Mouse (Mus musculus) heart, adult 2 months (tissue): ENCODE results near the gene Igf1. TPM values are rescaled to one million over a fixed set of nuclear protein-coding genes. Genes with fewer than 3 reads are reported as not detected.

Experiments
- DNase-seq, 2 experiments: peaks; one replicate each; pipeline ENCODE4 v3.0.0; 2021
- H3K27ac ChIP-seq: fragments of 200-600 bp; 2 replicates; pipeline ENCODE4 v1.8.1; 2022
- H3K27me3 ChIP-seq: fragments of 200-500 bp; 2 replicates; pipeline ENCODE4 v1.6.1; 2012; ENCODE audit warnings: mild to moderate bottlenecking, low read length, inconsistent platforms, mixed read lengths; ENCODE audit not compliant: control insufficient read depth, insufficient read depth
- H3K36me3 ChIP-seq: fragments of 200-500 bp; 2 replicates; pipeline ENCODE4 v1.6.1; 2012; ENCODE audit warnings: low read length, inconsistent platforms; ENCODE audit not compliant: control insufficient read depth, insufficient read depth
- H3K4me1 ChIP-seq: fragments of 200-500 bp; 2 replicates; pipeline ENCODE4 v1.6.1; 2011; ENCODE audit warnings: low read length; ENCODE audit not compliant: control insufficient read depth, insufficient read depth
- H3K4me3 ChIP-seq: fragments of 200-600 bp; 2 replicates; pipeline ENCODE4 v1.8.1; 2022
- H3K79me2 ChIP-seq: fragments of 200-500 bp; replicated peaks from 2 replicates; pipeline ENCODE4 v1.6.1; 2012; ENCODE audit warnings: mild to moderate bottlenecking, inconsistent platforms, low read length, moderate library complexity, mixed read lengths; ENCODE audit not compliant: control insufficient read depth, insufficient read depth
- H3K9ac ChIP-seq: fragments of 200-500 bp; 2 replicates; pipeline ENCODE4 v1.6.1; 2012; ENCODE audit warnings: low read depth, mild to moderate bottlenecking, control low read depth, inconsistent platforms, low read length, mixed read lengths
- CTCF ChIP-seq: fragments of 200-600 bp; IDR thresholded peaks from 2 replicates; pipeline ENCODE4 v1.8.1; 2022; ENCODE audit warnings: antibody characterized with exemption, mild to moderate bottlenecking, moderate library complexity
- EP300 ChIP-seq: fragments of 200-500 bp; IDR thresholded peaks from 2 replicates; pipeline ENCODE4 v1.6.1; 2011; ENCODE audit warnings: low read depth, low read length, control low read depth; ENCODE audit not compliant: insufficient read depth
- POLR2A ChIP-seq: fragments of 200-500 bp; IDR thresholded peaks from 2 replicates; pipeline ENCODE4 v1.6.1; 2011; ENCODE audit warnings: mild to moderate bottlenecking, low read depth, low read length, control low read depth; ENCODE audit not compliant: insufficient read depth
- WGBS: fragments of 180-500 bp; shearing (Covaris S2); methylation state at CpG from one replicate; pipeline ENCODE4 v1.1.7; 2018; 5-methylcytosine and 5-hydroxymethylcytosine counted together
- intact Hi-C: fragments of 180-260 bp; cut with DNase I; formaldehyde crosslinking; loops from one replicate; pipeline ENCODE4 v1.15.1; 2025
- polyA plus RNA-seq: library from polyadenylated mRNA; depleted of rRNA; stranded (reverse); fragments of >200 nt; gene quantifications from 2 replicates; pipeline ENCODE4 v1.2.3, GENCODE M21; 2012
- total RNA-seq, 2 experiments: library from RNA; stranded (reverse); gene quantifications; 2 replicates each; pipeline ENCODE4 v1.2.3; 2021

The Igf1 gene
- total and polyA plus RNA-seq, 3 experiments = 11.7 to 16.9 (median 15.7) TPM

DNA sequence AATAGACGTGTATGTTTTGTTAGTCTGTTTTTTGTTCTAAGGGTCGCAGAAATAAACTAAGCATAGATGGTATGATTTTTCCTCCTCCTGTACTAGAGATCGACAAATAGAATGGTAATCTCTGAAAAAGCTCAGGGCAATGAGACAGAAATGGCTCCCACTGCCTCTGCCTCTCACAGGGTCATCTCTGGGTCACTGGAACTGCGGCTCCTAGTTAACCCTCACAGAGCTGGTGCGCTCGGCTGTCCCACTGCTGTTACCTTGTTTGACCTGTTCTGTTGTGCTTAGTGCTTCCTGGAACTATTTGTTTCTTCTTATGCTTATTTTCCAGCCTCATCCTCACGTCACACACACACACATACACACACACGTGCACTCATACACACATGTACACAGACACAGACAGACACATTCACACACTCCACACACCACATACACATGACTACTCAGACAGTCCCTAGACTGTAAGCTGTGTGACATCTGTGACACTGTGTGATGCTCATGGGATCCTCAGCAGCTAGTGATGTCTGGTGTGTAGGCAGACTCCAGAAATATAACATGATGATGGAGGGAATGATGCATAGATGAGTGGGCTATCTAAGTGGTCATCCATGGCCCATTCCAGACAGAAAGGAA lies 13.0 kb upstream of the Igf1 start:
- intact Hi-C loops = no loop called here
- Histone ChIP-seq H3K27me3 (no peaks in the 10 kb centered on the region), H3K4me3 (no peak overlapping the region), H3K36me3 (no peaks in the 10 kb centered on the region), H3K79me2 (no peaks in the 10 kb centered on the region), H3K4me1 (no peaks in the 10 kb centered on the region), H3K27ac (no peak overlapping the region), H3K9ac (no peak overlapping the region)
- no peak for DNase-seq
- WGBS = 54% methylated on average over 8 of the region's 8 CpGs
- no peak for TF ChIP-seq CTCF
- no peak for TF ChIP-seq POLR2A
- TF ChIP-seq EP300 = no peak

DNA sequence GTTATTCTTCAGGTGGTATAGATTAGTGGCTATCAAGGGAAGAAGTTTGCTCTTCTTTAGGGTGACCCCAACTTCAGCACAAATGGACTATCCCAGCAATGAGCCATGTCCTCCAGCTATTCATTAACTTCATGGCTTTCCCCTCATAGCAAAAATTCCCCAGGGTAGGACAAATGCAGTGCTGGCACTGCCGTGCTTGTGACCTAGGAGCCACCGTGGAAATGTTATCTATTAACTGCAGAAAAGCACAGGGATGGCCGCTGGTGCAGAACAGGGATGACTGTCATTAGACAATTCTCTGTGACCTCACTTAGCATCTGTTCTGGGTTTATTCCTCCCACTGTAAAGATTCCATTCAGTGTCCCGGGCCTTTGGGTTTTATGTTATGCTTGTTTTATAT lies 10.2 kb upstream of the Igf1 start:
- 50% methylated on average over 4 of the region's 4 CpGs for WGBS

GRCm38 (mm10) chr10:87848419-87848818 lies 9.6 kb upstream of the Igf1 start:
- no peaks in the 10 kb centered on the region for H3K27me3 ChIP-seq
- no peak overlapping the region for H3K4me3 ChIP-seq
- no peak overlapping the region for H3K27ac ChIP-seq
- WGBS = 48% methylated on average over 2 of the region's 2 CpGs
- no peak for TF ChIP-seq POLR2A
- TF ChIP-seq CTCF = no peak
- TF ChIP-seq EP300 = no peak
- H3K9ac ChIP-seq = no peak overlapping the region
- no peaks in the 10 kb centered on the region for H3K4me1 ChIP-seq
- no peaks in the 10 kb centered on the region for H3K79me2 ChIP-seq
- DNase-seq = no peak
- no peaks in the 10 kb centered on the region for H3K36me3 ChIP-seq
- intact Hi-C loops = no loop called here

More for the DNA sequence above, 10.2 kb upstream of the Igf1 start:
- Histone ChIP-seq H3K9ac (no peak overlapping the region), H3K4me3 (no peak overlapping the region), H3K79me2 (no peaks in the 10 kb centered on the region), H3K4me1 (no peaks in the 10 kb centered on the region), H3K27ac (no peak overlapping the region), H3K36me3 (no peaks in the 10 kb centered on the region), H3K27me3 (no peaks in the 10 kb centered on the region)
- DNase-seq = no peak
- no peak for TF ChIP-seq POLR2A
- intact Hi-C loops = no loop called here

DNA sequence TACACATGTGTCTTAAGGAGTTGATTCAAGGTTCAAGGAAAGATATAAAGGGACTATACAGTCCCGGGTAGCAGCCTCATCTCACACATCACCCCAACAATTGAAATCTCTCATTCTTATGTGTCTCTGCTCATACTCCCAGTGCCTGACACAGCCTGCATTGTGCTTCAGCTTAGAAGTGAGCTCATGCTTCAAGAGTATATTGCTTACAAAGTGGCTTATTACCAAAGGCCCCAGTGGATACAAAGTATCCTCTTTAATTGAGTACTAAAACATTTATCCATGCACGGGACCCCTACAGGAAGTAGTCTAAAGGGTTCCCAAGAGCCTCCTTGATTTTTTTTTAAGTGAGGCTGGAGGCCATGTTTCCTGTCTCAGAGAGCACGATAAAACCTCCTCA lies 6.6 kb upstream of the Igf1 start:
- 34% methylated on average over 3 of the region's 3 CpGs for WGBS
- H3K27me3 ChIP-seq = no peaks in the 10 kb centered on the region
- no peak overlapping the region for H3K27ac ChIP-seq
- H3K36me3 ChIP-seq = no peaks in the 10 kb centered on the region
- DNase-seq = no peak
- H3K4me3 ChIP-seq = no peak overlapping the region
- no peaks in the 10 kb centered on the region for H3K4me1 ChIP-seq
- TF ChIP-seq POLR2A (no peak), EP300 (no peak), CTCF (no peak)
- H3K79me2 ChIP-seq = no peaks in the 10 kb centered on the region
- intact Hi-C loops = loop anchor here (10.0 kb wide), 1 partner anchor 213 kb away; no protein-coding TSS in a partner anchor
- no peak overlapping the region for H3K9ac ChIP-seq

- no peaks in the 10 kb centered on the region for H3K36me3 ChIP-seq
- intact Hi-C loops = loop anchor here (10.0 kb wide), 1 partner anchor 210 kb away; no protein-coding TSS in a partner anchor
- peak; percentile 52 to 80 for DNase-seq
- H3K79me2 ChIP-seq = no peaks in the 10 kb centered on the region
- H3K27me3 ChIP-seq = no peaks in the 10 kb centered on the region
- no peak overlapping the region for H3K27ac ChIP-seq
- WGBS = 1% methylated on average over 5 of the region's 5 CpGs
- H3K9ac ChIP-seq = no peak overlapping the region
- peaks cover 5% of the 10 kb centered on the region for H3K4me1 ChIP-seq
- H3K4me3 ChIP-seq = no peak overlapping the region
- TF ChIP-seq CTCF (peak; percentile 81), POLR2A (no peak), EP300 (no peak)
These were observed 3.7 kb upstream of the Igf1 start for GRCm38 (mm10) chr10:87854408-87854807.

GRCm38 (mm10) chr10:87855423-87856122 lies 2.5 kb upstream of the Igf1 start:
- no peak overlapping the region for H3K4me3 ChIP-seq
- no peak overlapping the region for H3K27ac ChIP-seq
- no peak for DNase-seq
- no peaks in the 10 kb centered on the region for H3K36me3 ChIP-seq
- no peaks in the 10 kb centered on the region for H3K79me2 ChIP-seq
- no peak overlapping the region for H3K9ac ChIP-seq
- H3K4me1 ChIP-seq = peaks cover 5% of the 10 kb centered on the region
- 77% methylated on average over 13 of the region's 13 CpGs for whole genome bisulfite sequencing
- TF ChIP-seq CTCF (no peak), POLR2A (no peak), EP300 (no peak)
- intact Hi-C loops = loop anchor here (2.0 to 10.0 kb wide), 4 partner anchors 115 to 472 kb away; no protein-coding TSS in a partner anchor
- H3K27me3 ChIP-seq = no peaks in the 10 kb centered on the region
